Mouse (Mus musculus) monocyte, adult 2 months (primary cell): Measurements from ENCODE around the gene 4930415O20Rik.
A peak's percentile ranks its signal among the peaks of the same experiment; 100 is the strongest.

ENCODE experiments used
- DNase-seq, 2 experiments: peaks; one replicate each; pipeline ENCODE4 v3.0.0; 2022; ENCODE audit warnings: low spot score in 2 of 2, low read depth in 1 of 2

Gene 4930415O20Rik

GRCm38 (mm10) chr15:98628589-98629254 lies 57.9 kb downstream of the 4930415O20Rik start:
- DNase-seq, result no peak

- no peak for DNase-seq
These were observed 58.7 kb downstream of the 4930415O20Rik start for GRCm38 (mm10) chr15:98629464-98629863.

- DNase-seq, result no peak
These were observed 59.7 kb downstream of the 4930415O20Rik start, which contains the start of gene Cacnb3 for GRCm38 (mm10) chr15:98630540-98630939. Gene Cacnb3 (plus strand): TSS chr15:98630840.

- DNase-seq, result peak; percentile 41 to 64
These were observed 60.7 kb downstream of the 4930415O20Rik start for GRCm38 (mm10) chr15:98631493-98631892.

- DNase-seq, result no peak
These were observed 61.4 kb downstream of the 4930415O20Rik start for GRCm38 (mm10) chr15:98632107-98632744.

GRCm38 (mm10) chr15:98632921-98633320 lies 62.1 kb downstream of the 4930415O20Rik start:
- DNase-seq, result no peak

- DNase-seq, result no peak
These were observed 63.1 kb downstream of the 4930415O20Rik start for GRCm38 (mm10) chr15:98633822-98634470.

- DNase-seq, result no peak
These were observed 63.8 kb downstream of the 4930415O20Rik start for GRCm38 (mm10) chr15:98634541-98635081.

GRCm38 (mm10) chr15:98635291-98635841 lies 64.6 kb downstream of the 4930415O20Rik start:
- no peak for DNase-seq

- no peak for DNase-seq
These were observed 65.7 kb downstream of the 4930415O20Rik start for GRCm38 (mm10) chr15:98636517-98636916.

- no peak for DNase-seq
These were observed 66.4 kb downstream of the 4930415O20Rik start for GRCm38 (mm10) chr15:98637155-98637554.
